Mouse (Mus musculus): ENCODE data around the gene Fermt3. TPM values are rescaled to one million over a fixed set of nuclear protein-coding genes. Genes with fewer than 3 reads are reported as not detected.
A peak's percentile ranks its signal among the peaks of the same experiment; 100 is the strongest.
"Not testable (repeated sequence)": the region's sequence is repeated elsewhere in the genome, so short reads cannot be mapped to it uniquely, and the experiment has no call there.

Gene Fermt3
- total RNA-seq, 2 experiments from 2014 or later, result 1.1 to 1.5 TPM

GRCm38 (mm10) chr19:6993011-6993770, 26.1 kb downstream of the Fermt3 start:
- intact Hi-C loops (cut with DNase I), result no loop called here
- DNase-seq, result no peak

- peak; percentile 88 to 93 for DNase-seq
- intact Hi-C loops (cut with DNase I), result no loop called here
Observed at GRCm38 (mm10) chr19:6992011-6992858, 27.0 kb downstream of the Fermt3 start, which contains the start of gene Dnajc4. Gene Dnajc4, minus strand, starts transcription at chr19:6992572.

- DNase-seq; intact Hi-C loops (cut with DNase I): not testable (repeated sequence)
Observed at GRCm38 (mm10) chr19:6991166-6991565, 28.1 kb downstream of the Fermt3 start.

GRCm38 (mm10) chr19:6990712-6991111, 28.6 kb downstream of the Fermt3 start:
- intact Hi-C loops (cut with DNase I), result no loop called here
- DNase-seq, result no peak

GRCm38 (mm10) chr19:6989251-6989650, 30.0 kb downstream of the Fermt3 start:
- intact Hi-C loops (cut with DNase I), result no loop called here
- no peak for DNase-seq

- no peak for DNase-seq
- intact Hi-C loops (cut with DNase I), result no loop called here
Observed at GRCm38 (mm10) chr19:6987904-6988285, 31.4 kb downstream of the Fermt3 start.

GRCm38 (mm10) chr19:6987061-6987903, 32.0 kb downstream of the Fermt3 start, which contains the start of gene Vegfb:
Gene Vegfb, minus strand, starts transcription at chr19:6987651.
- intact Hi-C loops (cut with DNase I), result no loop called here
- DNase-seq, result peak; percentile 54 to 58

- no peak for DNase-seq
- intact Hi-C loops (cut with DNase I), result no loop called here
Observed at GRCm38 (mm10) chr19:6985951-6986708, 33.1 kb downstream of the Fermt3 start.

GRCm38 (mm10) chr19:6985300-6985699, 34.0 kb downstream of the Fermt3 start:
- no peak for DNase-seq
- intact Hi-C loops (cut with DNase I), result no loop called here

GRCm38 (mm10) chr19:6983621-6984020, 35.6 kb downstream of the Fermt3 start:
- DNase-seq, result no peak
- intact Hi-C loops (cut with DNase I), result no loop called here

GRCm38 (mm10) chr19:6981465-6981864, 37.8 kb downstream of the Fermt3 start:
- intact Hi-C loops (cut with DNase I), result no loop called here
- no peak for DNase-seq

GRCm38 (mm10) chr19:6980381-6981093, 38.7 kb downstream of the Fermt3 start, which contains the start of gene Fkbp2:
Gene Fkbp2, minus strand, starts transcription at chr19:6980501.
- intact Hi-C loops (cut with DNase I), result no loop called here
- peak; percentile 99 for DNase-seq

GRCm38 (mm10) chr19:6979486-6980380, 39.5 kb downstream of the Fermt3 start:
- intact Hi-C loops (cut with DNase I), result no loop called here
- peak; percentile 98 to 100 for DNase-seq

- intact Hi-C loops (cut with DNase I), result no loop called here
- DNase-seq, result no peak
Observed at GRCm38 (mm10) chr19:6979001-6979479, 40.2 kb downstream of the Fermt3 start.

- no peak for DNase-seq
- intact Hi-C loops (cut with DNase I), result no loop called here
Observed at GRCm38 (mm10) chr19:6978639-6978974, 40.7 kb downstream of the Fermt3 start.

- intact Hi-C loops (cut with DNase I), result no loop called here
- DNase-seq, result no peak
Observed at GRCm38 (mm10) chr19:6977759-6978638, 41.3 kb downstream of the Fermt3 start.
